Mouse (Mus musculus) cerebellum, adult 2 months (tissue): ENCODE measurements around the gene Tiam1. TPM values are rescaled to one million over a fixed set of nuclear protein-coding genes. Genes with fewer than 3 reads are reported as not detected.

Source experiments
- DNase-seq, 2 experiments: peaks; one replicate each; pipeline ENCODE4 v3.0.0; 2021
- H3K27ac ChIP-seq: fragments of 200-500 bp; 2 replicates; pipeline ENCODE4 v1.5.1; 2012; ENCODE audit warnings: low read length, control low read depth, inconsistent platforms; ENCODE audit not compliant: insufficient read depth
- H3K27me3 ChIP-seq: fragments of 200-500 bp; 2 replicates; pipeline ENCODE4 v1.6.1; 2012; ENCODE audit warnings: inconsistent platforms, mild to moderate bottlenecking, low read length, moderate library complexity; ENCODE audit not compliant: control insufficient read depth, insufficient read depth
- H3K4me1 ChIP-seq: fragments of 200-500 bp; 2 replicates; pipeline ENCODE4 v1.6.1; 2011; ENCODE audit warnings: low read length; ENCODE audit not compliant: control insufficient read depth, insufficient read depth
- H3K4me3 ChIP-seq: fragments of 200-500 bp; replicated peaks from 2 replicates; pipeline ENCODE3; 2011; ENCODE audit warnings: mild to moderate bottlenecking, low read depth, low read length, control low read depth; ENCODE audit not compliant: insufficient read depth
- CTCF ChIP-seq: fragments of 200-500 bp; IDR thresholded peaks from 2 replicates; pipeline ENCODE4 v1.5.1; 2011; ENCODE audit warnings: low read depth, mild to moderate bottlenecking, control low read depth, low read length, moderate library complexity, borderline replicate concordance; ENCODE audit not compliant: insufficient read depth
- POLR2A ChIP-seq: fragments of 200-500 bp; IDR thresholded peaks from 2 replicates; pipeline ENCODE4 v1.6.1; 2011; ENCODE audit warnings: low read length, control low read depth, borderline replicate concordance; ENCODE audit not compliant: insufficient read depth
- WGBS: fragments of 180-500 bp; shearing (Covaris S2); methylation state at CpG from one replicate; pipeline ENCODE4 v1.1.7; 2018; 5-methylcytosine and 5-hydroxymethylcytosine counted together
- polyA plus RNA-seq: library from polyadenylated mRNA; depleted of rRNA; stranded (reverse); fragments of >200 nt; gene quantifications from 2 replicates; pipeline ENCODE4 v1.2.3, GENCODE M21; 2012

Gene Tiam1
- polyA plus RNA-seq, 1 experiment: 73.6 TPM

- no peak for DNase-seq
- Histone ChIP-seq H3K4me1 (peaks cover 4% of the 10 kb centered on the region), H3K4me3 (no peak overlapping the region), H3K27ac (no peak overlapping the region), H3K27me3 (no peaks in the 10 kb centered on the region)
- 59% methylated on average over 26 of the region's 26 CpGs for WGBS
- TF ChIP-seq CTCF: no peak
Measured at GRCm38 (mm10) chr16:89867212-89867829, 276.2 kb downstream of the Tiam1 start.

- Histone ChIP-seq H3K27ac (no peak overlapping the region), H3K4me3 (no peak overlapping the region), H3K27me3 (no peaks in the 10 kb centered on the region), H3K4me1 (peaks cover 10% of the 10 kb centered on the region)
- WGBS: 27% methylated on average over 17 of the region's 17 CpGs
- peak; percentile 71 to 80 for DNase-seq
- TF ChIP-seq POLR2A (no peak), CTCF (no peak)
Measured at GRCm38 (mm10) chr16:89865136-89865535, 278.4 kb downstream of the Tiam1 start.

GRCm38 (mm10) chr16:89864710-89865109 lies 278.9 kb downstream of the Tiam1 start:
- 61% methylated on average over 3 of the region's 3 CpGs for WGBS
- TF ChIP-seq POLR2A: no peak
- no peak for TF ChIP-seq CTCF
- Histone ChIP-seq H3K27ac (no peak overlapping the region), H3K4me3 (no peak overlapping the region), H3K27me3 (no peaks in the 10 kb centered on the region), H3K4me1 (peaks cover 10% of the 10 kb centered on the region)
- no peak for DNase-seq

GRCm38 (mm10) chr16:89863264-89863663 lies 280.3 kb downstream of the Tiam1 start:
- TF ChIP-seq CTCF: no peak
- TF ChIP-seq POLR2A: no peak

GRCm38 (mm10) chr16:89861531-89861930 lies 282.0 kb downstream of the Tiam1 start:
- no peaks in the 10 kb centered on the region for H3K27me3 ChIP-seq
- TF ChIP-seq CTCF: no peak
- no peak for TF ChIP-seq POLR2A
- peak in 1 of 2 experiments; percentile 43 for DNase-seq
- H3K4me1 ChIP-seq: peaks cover 7% of the 10 kb centered on the region
- no peak overlapping the region for H3K4me3 ChIP-seq
- WGBS: 17% methylated on average over 5 of the region's 5 CpGs
- no peak overlapping the region for H3K27ac ChIP-seq

More at GRCm38 (mm10) chr16:89863264-89863663, 280.3 kb downstream of the Tiam1 start:
- WGBS: 66% methylated on average over 5 of the region's 5 CpGs
- no peak overlapping the region for H3K4me3 ChIP-seq
- H3K27me3 ChIP-seq: no peaks in the 10 kb centered on the region
- H3K27ac ChIP-seq: no peak overlapping the region
- no peak for DNase-seq
- peaks cover 10% of the 10 kb centered on the region for H3K4me1 ChIP-seq

GRCm38 (mm10) chr16:89860708-89861107 lies 282.9 kb downstream of the Tiam1 start:
- TF ChIP-seq POLR2A (no peak), CTCF (no peak)
- no peak overlapping the region for H3K27ac ChIP-seq
- H3K4me1 ChIP-seq: peaks cover 7% of the 10 kb centered on the region
- DNase-seq: no peak
- WGBS: 34% methylated on average over 6 of the region's 6 CpGs
- H3K27me3 ChIP-seq: no peaks in the 10 kb centered on the region
- H3K4me3 ChIP-seq: no peak overlapping the region

GRCm38 (mm10) chr16:89857666-89858065 lies 285.9 kb downstream of the Tiam1 start:
- 65% methylated on average over 3 of the region's 3 CpGs for WGBS
- peaks cover 9% of the 10 kb centered on the region for H3K4me1 ChIP-seq
- H3K27me3 ChIP-seq: no peaks in the 10 kb centered on the region
- no peak for DNase-seq
- H3K27ac ChIP-seq: no peak overlapping the region
- TF ChIP-seq CTCF (no peak), POLR2A (no peak)
- H3K4me3 ChIP-seq: no peak overlapping the region

GRCm38 (mm10) chr16:89854731-89855130 lies 288.8 kb downstream of the Tiam1 start:
- H3K27ac ChIP-seq: no peak overlapping the region
- WGBS: 57% methylated on average over 8 of the region's 8 CpGs
- H3K27me3 ChIP-seq: no peaks in the 10 kb centered on the region
- TF ChIP-seq POLR2A (no peak), CTCF (peak; percentile 39; the same call in 1 of the 2 replicates)
- 0 out of 2 replicates have a peak, but pooled peaks cover 2% of the 10 kb centered on the region for H3K4me1 ChIP-seq
- peak in 1 of 2 experiments; percentile 41 for DNase-seq
- no peak overlapping the region for H3K4me3 ChIP-seq

- H3K27me3 ChIP-seq: no peaks in the 10 kb centered on the region
- no peak overlapping the region for H3K27ac ChIP-seq
- 33% methylated on average over 9 of the region's 9 CpGs for WGBS
- H3K4me3 ChIP-seq: no peak overlapping the region
- TF ChIP-seq POLR2A (no peak), CTCF (no peak)
- no peak for DNase-seq
- H3K4me1 ChIP-seq: peaks cover 11% of the 10 kb centered on the region
Measured at GRCm38 (mm10) chr16:89851333-89851732, 292.2 kb downstream of the Tiam1 start.
